Mouse (Mus musculus) monocyte, adult 59 days (primary cell): ENCODE results near the gene Mpz. TPM values are rescaled to one million over a fixed set of nuclear protein-coding genes. Genes with fewer than 3 reads are reported as not detected.

Experiments used
- total RNA-seq, 2 experiments: library from RNA; stranded (reverse); gene quantifications; one replicate each; pipeline ENCODE4 v1.2.4; 2023

Gene Mpz
- total RNA-seq, result not detected

GRCm38 (mm10) chr1:171149974-171150760, at the start of gene Mpz, which contains the start of gene Sdhc:
TSS of gene Mpz (plus strand) at chr1:171150711.
TSS of gene Sdhc (minus strand) at chr1:171150603.

DNA sequence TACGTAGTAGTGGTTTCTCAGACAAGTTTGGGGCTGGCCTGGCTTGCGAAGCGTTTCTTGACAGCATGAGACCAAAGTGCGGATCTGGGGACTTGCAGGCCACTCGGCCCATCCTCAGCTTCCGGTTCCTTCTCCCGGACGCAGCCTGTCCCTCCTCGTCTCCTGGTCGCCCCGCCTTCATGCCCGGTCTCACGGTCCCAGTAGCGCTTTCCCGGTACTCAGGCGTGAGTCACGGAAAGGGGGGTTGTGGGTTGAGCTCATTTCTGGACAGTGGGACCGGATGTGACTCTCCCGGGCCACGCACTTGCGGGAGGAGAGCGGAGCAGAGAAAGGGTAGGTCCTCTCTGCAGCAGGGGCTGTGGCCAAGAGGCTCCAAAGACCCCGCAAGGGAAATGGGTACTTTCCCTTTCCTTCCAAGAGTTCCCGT, 36.6 kb upstream of the Mpz start, which contains the start of gene Cfap126:
TSS of gene Cfap126 (plus strand) at position 46 of the 427 bp plus-strand sequence.

GRCm38 (mm10) chr1:171195887-171196397, 45.4 kb downstream of the Mpz start, which contains the start of gene Pcp4l1:
TSS of gene Pcp4l1 (minus strand) at chr1:171196268.

Other genes starting within 250 kb of the Mpz start
- under 1 TPM in 1 of 2 experiments, not detected in 1; 0.89 TPM for gene Fcrlb, start 237.8 kb upstream of the Mpz start, total RNA-seq
- gene Fcrla, start 223.1 kb upstream of the Mpz start, total RNA-seq, result 1 to 10 TPM; 1.4 to 2.5 TPM
- gene Fcgr2b, start 174.2 kb upstream of the Mpz start, total RNA-seq, result 100 to 1,000 TPM; 211 to 238 TPM
- 100 to 1,000 TPM in 1 of 2 experiments, 10 to 100 TPM in 1; 79.6 to 109 TPM for gene Fcgr4, start 131.8 kb upstream of the Mpz start, total RNA-seq
- 100 to 1,000 TPM; 435 to 496 TPM for gene Fcgr3, start 85.8 kb upstream of the Mpz start, total RNA-seq
- 1 to 10 TPM; 2.3 to 4.7 TPM for gene Cfap126, start 36.8 kb upstream of the Mpz start, total RNA-seq
- gene Sdhc, start 108 bp upstream of the Mpz start, total RNA-seq, result 100 to 1,000 TPM; 116 to 122 TPM
- gene Pcp4l1, start 45.6 kb downstream of the Mpz start, total RNA-seq, result not detected
- gene Nr1i3, start 63.3 kb downstream of the Mpz start, total RNA-seq, result not detected
- gene Tomm40l, start 71.8 kb downstream of the Mpz start, total RNA-seq, result 10 to 100 TPM; 20.6 to 23.0 TPM
- gene Apoa2, start 74.3 kb downstream of the Mpz start, total RNA-seq, result not detected
- 1,000 to 10,000 TPM; 1,527 to 1,601 TPM for gene Fcer1g, start 83.7 kb downstream of the Mpz start, total RNA-seq
- gene Adamts4, start 99.7 kb downstream of the Mpz start, total RNA-seq, result not detected
- gene Ndufs2, start 100.7 kb downstream of the Mpz start, total RNA-seq, result 100 to 1,000 TPM; 132 to 148 TPM
- 10 to 100 TPM; 42.2 to 55.5 TPM for gene B4galt3, start 119.6 kb downstream of the Mpz start, total RNA-seq
- 10 to 100 TPM; 37.6 to 41.1 TPM for gene Ppox, start 130.5 kb downstream of the Mpz start, total RNA-seq
- 10 to 100 TPM; 48.0 to 55.5 TPM for gene Usp21, start 137.3 kb downstream of the Mpz start, total RNA-seq
- 10 to 100 TPM; 66.5 to 66.8 TPM for gene Ufc1, start 144.3 kb downstream of the Mpz start, total RNA-seq
- 10 to 100 TPM; 25.3 to 26.8 TPM for gene Dedd, start 178.4 kb downstream of the Mpz start, total RNA-seq
- 10 to 100 TPM; 20.2 to 21.3 TPM for gene Nit1, start 194.9 kb downstream of the Mpz start, total RNA-seq
- 10 to 100 TPM; 54.1 to 92.1 TPM for gene Pfdn2, start 195.0 kb downstream of the Mpz start, total RNA-seq
- not detected for gene Klhdc9, start 210.1 kb downstream of the Mpz start, total RNA-seq
- gene Nectin4, start 219.4 kb downstream of the Mpz start, total RNA-seq, result 1 to 10 TPM; 7.3 to 8.1 TPM
- 100 to 1,000 TPM; 286 to 288 TPM for gene Arhgap30, start 238.2 kb downstream of the Mpz start, total RNA-seq